Mouse (Mus musculus): ENCODE data around the gene E130208F15Rik.

Gene E130208F15Rik

DNA sequence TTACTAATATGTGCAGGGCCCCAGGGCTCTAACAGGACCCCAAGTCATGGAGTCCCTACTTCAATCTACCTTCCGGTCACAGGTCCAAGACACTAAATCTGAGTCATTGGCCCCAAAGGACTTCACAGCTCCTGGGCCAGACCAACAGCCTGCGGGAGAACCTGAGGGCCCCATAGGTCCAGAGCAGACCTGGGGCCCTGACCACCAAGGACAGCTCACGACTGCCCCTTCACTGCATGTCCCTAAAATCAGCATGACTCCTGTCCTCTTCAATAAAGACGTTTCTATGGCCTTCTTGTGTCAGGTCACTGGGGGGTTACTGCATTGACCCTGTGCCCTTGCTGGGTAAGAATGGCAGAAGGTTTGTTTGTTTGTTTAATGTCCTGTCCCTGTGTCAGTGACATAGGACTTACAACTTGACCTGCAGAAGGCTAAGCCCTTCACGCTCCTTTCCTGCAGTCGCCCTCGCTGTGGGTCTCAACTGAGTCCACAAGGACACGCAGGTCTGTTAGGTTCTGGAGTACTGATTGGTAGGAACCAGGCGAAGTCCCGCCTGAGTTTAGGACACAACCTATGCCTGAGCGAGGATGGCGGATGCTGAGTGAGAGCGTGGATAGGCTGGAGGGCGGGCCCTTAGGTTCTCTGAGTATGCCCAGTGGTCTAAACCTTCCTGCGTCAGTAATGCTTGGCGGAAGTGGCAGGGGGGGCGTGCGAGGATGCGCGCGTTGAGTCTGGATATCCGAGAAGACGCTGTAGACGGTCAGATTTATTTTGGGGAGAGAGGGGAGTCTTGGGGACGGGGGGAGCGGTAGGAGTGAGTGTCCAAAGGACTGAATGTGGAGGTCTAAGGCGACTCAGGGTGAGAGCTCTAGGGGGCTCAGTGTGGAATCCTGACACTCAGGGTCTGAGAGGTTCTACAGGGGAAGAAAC, 13.2 kb upstream of the E130208F15Rik start, which contains the start of gene Alkbh6:
Gene Alkbh6 (plus strand): TSS at position 642 of the 930 bp plus-strand sequence.
- DNase-seq (ENCODE audit: low spot score), result peak; percentile 92

DNA sequence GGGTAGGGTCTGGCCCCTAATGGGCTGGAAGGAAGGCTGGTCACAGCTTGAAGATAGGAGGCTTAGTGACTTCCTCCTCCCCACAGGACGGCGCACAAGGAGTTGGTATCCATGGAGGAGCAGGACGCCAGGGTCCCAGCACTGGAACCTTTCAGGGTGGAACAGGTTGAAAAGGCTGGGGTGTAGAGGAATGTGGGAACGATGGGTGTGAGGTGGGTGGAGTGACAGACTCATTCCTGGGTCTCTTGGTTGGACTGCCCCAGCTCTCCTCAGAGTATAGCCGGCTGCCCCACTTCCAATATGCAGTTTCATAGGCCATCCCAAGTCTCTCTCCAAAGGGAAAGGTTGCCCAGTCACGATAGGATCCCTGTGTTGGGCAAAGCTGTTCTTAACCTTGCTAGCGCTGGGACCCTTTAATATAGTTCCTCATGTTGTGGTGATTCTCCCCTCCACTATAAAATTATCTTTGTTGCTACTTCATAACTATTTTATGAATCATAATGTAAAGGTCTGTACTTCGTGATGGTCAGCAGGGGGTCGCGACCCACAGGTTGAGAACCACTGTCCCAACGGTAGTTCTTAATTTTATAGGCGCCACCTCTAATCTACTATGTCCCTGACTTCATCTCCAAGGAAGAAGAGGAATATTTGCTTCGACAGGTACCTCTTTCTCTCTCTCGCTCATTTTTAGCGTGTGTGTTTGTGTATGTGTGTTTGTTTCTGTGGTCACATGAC, 12.0 kb upstream of the E130208F15Rik start:
- no peak for DNase-seq (ENCODE audit: low spot score)

DNA sequence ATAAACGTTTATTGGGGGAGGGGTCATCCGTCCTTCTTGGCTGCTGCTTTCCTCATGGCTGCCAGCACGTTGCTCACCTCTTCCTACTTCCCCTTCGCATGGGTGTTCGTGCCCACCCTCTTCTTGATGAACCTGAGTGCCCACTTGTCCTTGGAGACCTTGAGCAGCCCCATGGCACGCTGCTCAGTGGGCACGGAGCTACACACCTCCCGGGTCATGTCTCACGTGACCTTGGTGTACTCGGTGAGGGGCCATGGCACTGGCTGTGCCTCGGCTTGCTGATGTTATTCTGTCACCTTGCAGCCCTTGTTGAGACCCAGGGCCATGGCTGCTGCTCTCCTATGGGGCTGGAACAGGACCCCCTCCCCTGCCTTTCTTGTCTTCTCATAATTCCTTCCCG, 11.4 kb upstream of the E130208F15Rik start:
- no peak for DNase-seq (ENCODE audit: low spot score)

DNA sequence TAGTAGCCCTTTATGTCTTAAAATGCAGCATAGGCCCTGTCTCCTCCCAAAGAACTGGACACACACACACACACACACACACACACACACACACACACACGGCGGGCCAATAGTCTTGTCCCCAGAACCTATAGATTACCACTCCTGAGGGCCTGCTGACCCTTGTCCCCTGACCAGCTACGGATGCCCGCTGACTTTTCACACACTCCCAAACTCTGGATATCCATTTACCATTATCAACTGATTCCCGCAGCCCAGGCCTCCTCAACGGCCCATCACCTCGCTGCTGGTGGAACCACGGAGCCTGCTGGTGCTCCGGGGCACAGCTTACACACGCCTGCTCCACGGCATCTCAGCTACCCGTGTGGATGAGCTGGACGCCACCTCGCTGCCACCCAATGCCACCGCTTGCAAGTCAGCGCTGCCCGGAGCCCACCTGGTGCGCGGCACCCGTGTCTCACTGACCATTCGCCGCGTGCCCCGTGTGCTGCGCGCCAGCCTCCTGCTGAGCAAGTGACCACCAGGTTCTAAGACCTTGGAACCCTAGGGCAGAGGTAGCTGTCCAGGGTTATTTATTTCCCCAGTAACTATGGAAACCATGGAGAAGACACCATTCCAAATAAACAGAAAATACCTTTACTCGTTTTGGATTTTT, 7.7 kb upstream of the E130208F15Rik start:
- DNase-seq (ENCODE audit: low spot score), result no peak

DNA sequence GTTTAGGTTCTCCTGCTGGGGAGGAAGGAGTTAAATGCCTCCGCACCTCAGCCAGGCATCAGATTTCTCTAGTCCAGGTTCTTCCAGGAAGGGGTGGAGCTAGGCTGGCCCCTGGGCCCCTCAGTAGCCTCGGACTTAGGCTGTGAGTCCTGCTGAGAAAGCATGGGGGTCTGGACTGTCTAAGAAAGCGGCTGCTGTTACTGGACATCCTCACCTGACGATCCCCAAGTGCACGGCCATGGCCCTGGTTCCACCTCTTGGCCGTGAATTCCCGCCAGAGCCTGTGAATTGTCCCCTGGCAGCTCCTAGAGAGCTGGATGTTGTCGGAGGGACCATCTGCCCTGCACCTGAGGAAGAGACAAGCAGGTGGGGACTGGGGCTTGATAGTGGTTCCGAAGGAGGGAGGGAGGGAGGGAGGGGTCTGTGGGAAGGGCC, 6.8 kb upstream of the E130208F15Rik start, which contains the start of gene Syne4:
Gene Syne4 (plus strand): TSS at position 87 of the 435 bp plus-strand sequence.
- DNase-seq (ENCODE audit: low spot score), result no peak

DNA sequence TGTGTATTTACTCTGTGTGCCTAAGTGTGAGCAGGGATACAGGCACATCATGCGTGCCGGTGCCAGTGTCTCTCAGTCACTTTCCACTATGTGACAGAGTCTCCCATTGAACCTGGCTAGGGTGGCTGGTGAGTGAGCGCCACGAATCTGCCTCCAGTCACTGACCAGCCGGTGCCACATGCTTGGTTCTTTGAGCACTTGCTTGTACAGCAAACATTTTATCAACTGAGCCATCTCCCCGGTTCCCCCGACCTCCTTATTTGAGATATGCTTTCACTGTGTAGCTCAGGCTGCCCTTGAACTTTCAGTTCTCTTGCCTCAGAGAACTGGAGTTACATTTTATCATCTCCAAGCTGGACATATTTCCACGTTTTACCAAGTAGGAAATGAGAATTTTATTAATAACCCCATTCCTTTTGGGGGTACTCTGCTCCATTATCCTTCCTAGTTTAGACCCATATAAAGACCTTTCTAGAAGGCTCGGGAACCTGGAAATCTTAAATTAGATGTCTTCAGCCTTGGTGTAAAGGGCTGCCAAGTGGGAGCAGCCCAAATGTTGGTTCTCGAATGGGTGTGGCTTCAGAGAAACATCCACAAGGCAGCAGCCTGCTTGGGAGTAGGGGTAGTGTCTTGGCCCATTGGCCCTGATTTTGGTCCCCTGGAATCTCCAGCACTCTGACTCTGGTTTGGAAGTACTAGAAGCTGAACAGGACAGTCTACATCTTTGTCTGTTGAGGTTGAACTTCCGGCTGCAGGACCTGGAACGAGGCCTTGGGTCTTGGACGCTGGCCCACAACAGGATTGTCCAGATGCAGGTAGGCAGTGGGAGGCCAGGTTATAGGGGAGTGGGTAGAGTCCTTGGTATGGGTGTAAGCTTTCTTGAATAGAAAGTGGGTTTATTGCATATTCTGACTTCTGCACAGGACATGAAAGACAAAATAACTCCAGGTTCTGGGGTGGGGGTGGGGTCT, 5.7 kb upstream of the E130208F15Rik start:
- DNase-seq (ENCODE audit: low spot score), result no peak

DNA sequence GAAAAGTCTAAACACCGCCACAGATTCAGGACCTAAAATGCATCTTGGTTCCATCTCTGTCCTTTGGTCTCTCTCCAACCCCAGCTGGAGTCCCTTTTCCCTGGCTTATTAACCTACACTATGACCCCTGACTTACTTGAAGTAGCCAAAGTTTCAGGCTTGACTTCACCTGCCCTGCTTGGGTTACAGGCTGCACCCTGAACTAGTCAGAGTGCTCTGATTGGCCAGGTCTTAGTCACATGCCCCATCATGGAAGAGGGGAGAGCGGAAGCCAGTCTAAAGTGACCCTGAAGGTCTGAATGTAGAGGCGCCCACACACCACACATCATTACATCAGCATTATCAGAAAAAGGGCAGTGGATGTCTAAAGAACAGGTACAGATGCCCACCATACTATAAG, 3.4 kb upstream of the E130208F15Rik start:
- no peak for DNase-seq (ENCODE audit: low spot score)

DNA sequence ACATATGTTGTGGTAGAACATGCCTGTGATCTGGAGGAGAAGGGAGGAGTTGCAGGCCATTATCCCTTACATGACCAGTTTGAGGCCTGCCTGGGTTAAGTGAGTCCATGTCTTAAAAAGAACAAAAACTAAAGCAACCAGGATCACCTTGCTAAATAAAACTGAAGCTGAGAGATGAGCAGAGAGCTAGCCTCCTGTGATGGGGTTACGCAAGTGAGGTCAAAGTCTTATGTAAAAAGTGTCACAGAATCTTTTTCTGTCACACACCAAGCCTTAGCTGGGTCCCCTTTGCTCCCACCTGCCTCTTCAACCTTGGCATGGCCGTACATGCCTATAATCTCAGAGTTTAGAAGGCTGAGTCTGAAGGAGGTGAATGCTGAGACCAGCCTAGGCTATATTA, 594 bp upstream of the E130208F15Rik start:
- DNase-seq (ENCODE audit: low spot score), result no peak

DNA sequence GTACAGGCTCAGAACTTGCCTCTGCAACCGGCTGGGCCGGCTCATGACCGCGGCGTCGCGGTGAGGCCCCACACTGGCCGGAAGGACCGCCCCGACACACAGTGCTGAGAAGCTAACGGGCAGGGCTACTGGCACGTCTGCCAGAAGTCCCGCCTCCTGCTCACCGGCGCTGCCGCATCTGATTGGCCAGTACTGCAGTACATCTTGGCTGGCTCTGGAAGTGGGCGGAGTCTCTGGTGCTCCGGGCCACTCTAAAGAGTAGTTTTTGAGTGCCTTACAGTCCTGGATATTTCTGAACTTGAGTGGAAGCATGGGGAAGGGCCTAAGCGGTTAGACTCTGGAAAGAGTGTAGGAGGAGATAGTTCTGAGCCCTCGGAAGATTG, 736 bp downstream of the E130208F15Rik start:
- peak; percentile 99 for DNase-seq (ENCODE audit: low spot score)

DNA sequence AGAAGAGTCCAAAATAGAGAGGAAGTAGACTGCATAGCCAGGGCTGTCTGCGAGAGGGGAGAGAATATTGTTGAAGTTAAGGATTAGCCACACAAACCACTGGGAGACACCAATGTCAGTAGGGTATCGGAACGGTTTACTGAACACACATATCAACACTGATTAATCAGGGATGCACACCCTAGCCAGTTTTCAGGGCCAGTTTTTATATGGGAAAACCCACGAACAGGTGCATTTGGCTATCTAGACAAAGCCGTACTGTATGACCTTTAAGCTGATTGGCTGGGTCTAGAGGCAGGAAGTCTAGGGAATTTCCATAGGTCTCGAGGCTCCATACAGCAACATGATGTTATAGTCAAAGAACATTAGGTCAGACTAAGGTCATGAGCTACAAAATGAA, 1.3 kb downstream of the E130208F15Rik start:
- DNase-seq (ENCODE audit: low spot score), result no peak

DNA sequence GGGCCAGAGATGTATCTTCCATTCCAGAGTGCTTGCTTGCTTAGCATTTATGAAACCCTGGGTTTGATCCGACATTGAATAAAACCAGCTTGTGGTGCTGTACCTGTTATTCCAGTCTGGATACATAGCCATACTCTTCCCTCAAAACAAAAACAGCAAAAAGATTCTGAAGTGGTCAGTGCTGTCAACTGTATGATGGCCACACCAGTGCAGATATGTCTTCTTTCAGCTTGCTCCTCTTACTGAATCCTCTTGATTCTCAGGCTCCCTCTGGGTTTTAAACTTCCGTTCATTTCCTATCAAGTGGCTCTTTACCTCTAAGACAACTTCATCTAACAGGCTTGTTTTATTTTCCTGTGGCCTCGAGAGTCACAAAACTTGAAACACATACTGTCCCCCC, 2.3 kb downstream of the E130208F15Rik start, which contains the start of gene Sdhaf1:
Gene Sdhaf1 (minus strand): TSS at position 101 of the 400 bp plus-strand sequence.
- DNase-seq (ENCODE audit: low spot score), result no peak

DNA sequence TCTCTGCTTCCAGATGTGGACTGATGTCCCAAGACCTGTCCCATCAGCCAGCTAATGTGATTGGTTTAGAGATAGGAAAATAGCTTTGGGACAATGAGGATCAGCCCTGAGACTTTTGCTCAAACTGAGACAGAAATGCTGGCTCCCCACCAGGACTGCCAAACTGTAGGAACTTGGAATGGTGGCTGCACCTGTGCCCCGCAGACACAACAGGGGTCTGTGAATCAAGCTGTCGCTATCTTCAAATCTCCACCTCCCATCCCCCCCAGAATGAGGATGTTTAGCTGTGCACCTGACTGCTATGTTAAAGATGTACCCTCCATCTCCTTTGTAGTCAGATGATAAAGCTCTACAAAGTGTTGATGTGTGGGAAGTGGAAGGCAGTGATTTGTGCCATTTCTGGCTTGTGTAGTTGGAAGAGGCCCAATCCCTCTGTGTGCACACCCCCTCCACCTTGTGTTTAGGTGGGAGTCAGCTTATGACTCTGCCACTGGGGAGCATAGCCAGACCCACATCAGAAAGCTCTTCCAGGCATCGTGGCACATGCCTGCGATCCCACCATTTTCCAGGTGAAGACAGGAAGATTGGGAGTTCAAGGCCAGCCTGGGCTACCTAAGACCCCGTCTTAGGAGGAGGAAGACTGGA, 2.9 kb downstream of the E130208F15Rik start:
- no peak for DNase-seq (ENCODE audit: low spot score)

DNA sequence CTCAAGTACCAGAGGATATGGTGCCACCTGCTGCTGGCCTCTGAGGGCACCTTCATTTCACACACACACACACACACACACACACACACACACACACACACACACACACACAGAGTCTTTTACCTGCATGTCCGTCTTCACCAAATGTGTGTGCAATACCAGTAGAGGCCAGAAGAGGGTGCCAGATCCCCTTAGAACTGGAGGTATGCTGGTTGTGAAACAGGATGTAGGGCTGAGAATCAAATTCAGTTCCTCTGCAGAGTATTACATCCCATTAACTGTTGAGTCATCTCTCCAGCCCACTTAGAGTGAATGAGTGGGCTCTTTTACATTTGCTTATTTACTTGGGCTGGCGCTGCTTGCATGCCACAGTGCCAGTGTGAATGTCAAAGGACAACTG, 3.8 kb downstream of the E130208F15Rik start:
- DNase-seq (ENCODE audit: low spot score), result no peak

DNA sequence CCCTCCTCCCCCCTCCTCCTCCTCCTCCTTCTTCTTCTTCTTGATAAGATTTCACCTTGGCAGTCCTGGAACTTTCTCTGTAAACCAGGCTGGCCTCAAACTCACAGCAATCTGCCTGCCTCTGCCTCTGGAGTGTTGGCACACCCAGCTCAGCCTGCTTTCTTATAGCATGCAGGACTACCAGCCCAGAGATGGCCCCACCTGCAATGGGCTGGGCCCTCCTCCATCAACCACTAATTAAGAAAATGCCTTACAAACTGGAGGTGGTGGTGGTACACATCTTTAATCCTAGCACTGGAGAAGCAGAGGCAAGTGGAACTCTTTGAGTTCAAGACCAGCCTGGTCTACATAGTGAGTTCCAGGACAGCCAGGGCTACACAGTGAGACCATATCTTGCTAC, 4.9 kb downstream of the E130208F15Rik start:
- DNase-seq (ENCODE audit: low spot score), result no peak

DNA sequence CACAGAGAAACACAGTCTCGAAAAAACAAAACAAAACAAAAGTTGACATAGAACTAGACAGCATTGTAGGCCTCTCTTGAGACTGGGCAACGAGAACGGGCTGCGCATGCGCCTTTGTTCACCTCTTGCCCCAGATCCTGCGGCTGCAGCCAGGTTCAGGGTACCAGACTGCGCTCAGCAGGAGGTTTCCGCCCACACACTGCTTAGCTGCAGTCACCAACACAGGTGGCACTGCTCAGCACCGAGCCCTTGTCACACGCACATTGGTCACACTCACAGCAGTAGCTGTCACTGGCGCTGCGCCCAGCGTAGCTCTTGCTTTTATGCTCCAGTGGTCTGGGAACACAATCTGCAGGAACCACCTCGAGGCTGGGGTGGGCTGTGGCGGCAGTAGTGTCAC, 5.6 kb downstream of the E130208F15Rik start:
- peak; percentile 41 for DNase-seq (ENCODE audit: low spot score)

DNA sequence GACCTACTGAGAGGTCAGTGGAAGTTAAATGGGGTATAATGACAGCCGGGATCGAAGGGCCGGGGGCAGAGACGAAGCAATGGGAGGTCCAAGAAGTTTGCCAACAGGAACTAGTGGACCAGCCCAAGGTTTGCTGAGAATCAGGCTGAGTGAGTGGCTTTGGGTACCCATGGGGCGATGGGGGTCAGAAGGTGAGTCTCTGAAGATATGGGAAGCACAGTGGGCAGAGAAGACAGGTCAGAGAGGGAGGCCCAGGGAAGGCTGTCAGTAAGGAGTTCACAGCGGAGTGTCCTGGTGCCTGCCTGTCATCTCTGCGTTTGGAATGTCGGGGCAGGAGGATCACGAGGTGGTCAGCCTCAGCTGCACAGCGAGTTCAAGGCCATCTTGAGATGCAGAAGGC, 6.8 kb downstream of the E130208F15Rik start:
- no peak for DNase-seq (ENCODE audit: low spot score)

DNA sequence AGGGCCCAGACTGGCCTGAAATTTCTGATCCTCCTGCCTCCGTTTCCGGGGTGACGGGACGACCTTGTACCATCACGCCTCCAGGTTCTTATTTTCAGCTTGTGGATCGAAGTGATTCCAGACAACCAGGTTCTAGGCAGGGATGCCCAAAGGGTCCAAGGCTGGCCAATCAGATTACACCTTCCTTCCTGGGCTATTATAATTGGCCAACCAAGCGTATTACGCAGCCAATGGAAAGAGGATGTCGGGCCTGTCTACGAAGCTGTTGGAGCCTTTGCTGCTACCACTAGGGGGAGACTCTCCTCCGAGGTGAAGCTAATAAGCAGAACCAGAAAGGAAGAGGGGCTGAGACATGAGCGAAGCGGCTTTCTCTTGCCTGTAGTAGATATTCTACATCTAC, 10.3 kb downstream of the E130208F15Rik start:
- peak; percentile 87 for DNase-seq (ENCODE audit: low spot score)

DNA sequence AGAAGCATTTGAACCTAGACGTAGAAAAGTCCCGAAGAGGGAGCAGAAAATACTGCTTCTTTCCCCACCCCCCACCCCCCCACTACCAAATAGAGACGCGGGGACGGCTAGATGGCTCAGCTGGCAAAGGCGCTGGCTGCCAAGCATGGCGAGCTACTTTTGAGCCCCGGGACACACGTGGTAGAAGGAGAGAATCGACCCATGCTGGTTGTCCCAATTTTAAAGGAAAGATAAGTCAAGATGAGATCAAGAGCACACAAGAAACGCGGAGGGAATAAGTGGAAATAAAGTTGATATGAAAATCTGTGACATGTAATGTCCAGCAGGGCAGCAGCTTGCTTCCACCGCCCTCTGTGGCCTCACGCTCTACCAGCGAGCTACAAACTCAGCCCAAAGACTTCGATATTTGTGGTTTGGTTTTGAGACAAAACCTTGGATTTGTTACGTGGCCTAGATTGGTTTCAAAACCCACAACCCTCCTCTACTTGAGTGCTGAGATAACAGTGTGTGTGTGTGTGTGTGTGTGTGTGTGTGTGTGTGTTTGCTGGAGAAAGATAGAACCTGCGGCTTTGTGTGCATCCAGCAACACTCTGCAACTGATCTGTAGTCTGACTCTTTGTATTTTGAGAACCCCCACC, 11.2 kb downstream of the E130208F15Rik start:
- no peak for DNase-seq (ENCODE audit: low spot score)

DNA sequence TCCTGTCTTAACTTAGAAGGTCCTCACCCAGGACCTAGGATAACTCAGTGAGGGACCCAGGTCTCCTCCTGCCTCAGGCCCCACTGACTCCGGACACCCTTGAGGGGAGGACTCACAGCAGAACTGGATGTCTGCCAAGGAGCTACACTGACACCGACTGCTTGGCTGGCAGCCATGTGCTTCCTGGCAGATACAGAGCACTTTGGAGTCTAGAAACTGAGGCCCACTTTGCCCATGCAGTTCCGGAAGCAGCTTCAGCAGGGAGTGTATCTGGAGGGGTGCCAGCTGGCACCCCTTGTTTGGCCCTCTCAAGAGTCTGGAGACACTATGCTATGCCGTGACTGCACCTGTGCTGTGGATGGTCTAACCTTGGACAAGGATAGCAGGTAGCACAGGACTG, 11.9 kb downstream of the E130208F15Rik start:
- peak; percentile 56 for DNase-seq (ENCODE audit: low spot score)

DNA sequence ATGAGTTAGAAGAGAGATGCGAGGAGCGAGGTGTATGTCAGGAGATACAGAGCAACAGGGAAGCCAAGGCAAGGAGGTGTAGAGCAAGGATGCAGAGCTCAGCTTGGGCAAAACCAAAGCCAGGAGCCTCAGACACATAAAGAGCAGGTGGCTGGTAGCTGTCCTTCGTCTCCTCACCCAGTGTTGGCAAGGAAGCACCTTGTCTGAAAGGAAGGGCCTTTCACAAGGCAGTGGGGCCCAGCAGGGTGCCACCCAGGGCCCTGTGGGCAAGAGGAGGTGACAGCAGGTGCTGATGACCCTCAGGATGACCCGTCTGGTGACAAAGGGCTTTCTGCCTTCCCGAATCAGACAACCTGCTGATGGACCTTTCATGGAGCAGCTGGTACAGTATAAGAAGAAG, 13.0 kb downstream of the E130208F15Rik start:
- DNase-seq (ENCODE audit: low spot score), result no peak

All from testis, postnatal 14 days (tissue).